Mouse (Mus musculus) G1E (cell line): Measurements from ENCODE around the gene Zfp280d. TPM values are rescaled to one million over a fixed set of nuclear protein-coding genes. Genes with fewer than 3 reads are reported as not detected.
"Not testable (repeated sequence)": the region's sequence is repeated elsewhere in the genome, so short reads cannot be mapped to it uniquely, and the experiment has no call there.

Source experiments
- ATAC-seq: 2 replicates; pipeline ENCODE4 v1.8.0; 2016; ENCODE audit warnings: mild to moderate bottlenecking; ENCODE audit not compliant: insufficient number of reproducible peaks, poor library complexity, low FRiP score, severe bottlenecking; ENCODE audit errors: extremely low read depth
- DNase-seq: peaks from one replicate; pipeline ENCODE4 v3.0.0; 2012; ENCODE audit warnings: low spot score
- H3K27me3 ChIP-seq: 2 replicates; pipeline ENCODE4 v1.6.1; 2012; ENCODE audit warnings: mild to moderate bottlenecking, low read length, inconsistent platforms; ENCODE audit not compliant: insufficient read depth
- H3K36me3 ChIP-seq: replicated peaks from 2 replicates; pipeline ENCODE3; 2012; ENCODE audit warnings: mild to moderate bottlenecking, inconsistent platforms
- H3K4me1 ChIP-seq: 2 replicates; pipeline ENCODE4 v1.6.1; 2012; ENCODE audit warnings: low read depth, low read length, inconsistent platforms, mixed read lengths; ENCODE audit not compliant: insufficient read depth
- H3K4me3 ChIP-seq: 2 replicates; pipeline ENCODE4 v1.5.1; 2012; ENCODE audit warnings: low read depth, mild to moderate bottlenecking, inconsistent platforms, low read length, moderate library complexity, mixed read lengths
- H3K9me3 ChIP-seq: replicated peaks from 2 replicates; pipeline ENCODE4 v1.6.1; 2012; ENCODE audit warnings: inconsistent platforms
- CTCF ChIP-seq: IDR thresholded peaks from 2 replicates; pipeline ENCODE4 v1.5.1; 2012; ENCODE audit warnings: low read depth, low read length, inconsistent platforms, mixed read lengths
- GATA1 ChIP-seq: IDR thresholded peaks from 2 replicates; pipeline ENCODE4 v1.6.1; 2012; ENCODE audit warnings: borderline replicate concordance, low read length, inconsistent platforms, mixed read lengths
- GATA2 ChIP-seq: IDR thresholded peaks from 2 replicates; pipeline ENCODE4 v1.6.1; 2012; ENCODE audit warnings: low read depth, low read length, inconsistent platforms, borderline replicate concordance
- POLR2AphosphoS5 ChIP-seq: IDR thresholded peaks from 2 replicates; pipeline ENCODE4 v1.6.1; 2012; ENCODE audit warnings: low read depth, low read length, inconsistent platforms; ENCODE audit not compliant: insufficient replicate concordance
- TAL1 ChIP-seq: conservative IDR thresholded peaks from 2 replicates; pipeline ENCODE4 v1.6.1; 2012; ENCODE audit warnings: low read depth, low read length, inconsistent platforms, mixed read lengths
- polyA plus RNA-seq: library from polyadenylated mRNA; stranded (reverse); fragments of >175 nt; gene quantifications from 2 replicates; pipeline ENCODE4 v1.2.3, GENCODE M21; 2012
- total RNA-seq, 2 experiments: library from RNA; stranded (forward) in 1 of 2; stranded (reverse) in 1 of 2; fragments of 200-1000 nt in 1 of 2; fragments of >200 nt in 1 of 2; fragmentation: Nextera tagmentation in 1 of 2; gene quantifications; 2 replicates each; pipeline ENCODE4 v1.2.3; 2014 to 2017

Gene Zfp280d
- total and polyA plus RNA-seq, 3 experiments = 5.2 to 217 (median 99.5) TPM

DNA sequence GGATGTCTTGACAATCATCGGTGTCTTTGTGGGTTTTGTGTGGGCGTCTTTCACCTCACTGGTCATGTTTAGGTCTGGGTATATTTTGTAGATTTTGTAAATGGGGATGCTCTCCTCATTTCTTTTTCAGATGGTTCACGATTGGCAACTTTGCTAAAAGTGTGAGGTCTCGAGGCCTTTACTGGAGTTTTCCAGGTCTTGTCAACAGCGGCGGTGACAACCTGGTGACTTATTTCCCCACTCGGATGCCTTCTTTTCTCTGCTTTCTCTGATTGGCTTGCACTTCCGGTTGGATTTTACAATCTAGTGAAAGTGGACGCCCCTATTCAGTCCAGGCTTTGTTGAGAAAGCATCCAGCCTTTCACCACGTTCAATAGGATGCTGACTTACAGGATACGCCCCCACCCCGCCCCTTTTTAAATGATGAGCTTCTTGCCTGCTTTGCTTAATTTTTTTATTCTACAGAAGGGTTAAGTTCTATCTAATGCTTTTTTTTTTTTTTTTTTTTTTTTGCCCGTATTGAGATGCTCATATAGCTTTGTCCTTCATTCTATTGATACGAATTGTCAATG is 114.9 kb downstream of the Zfp280d start:
- H3K36me3 ChIP-seq = no peaks in the 10 kb centered on the region
- no peak overlapping the region for H3K4me3 ChIP-seq
- peaks cover 27% of the 10 kb centered on the region for H3K27me3 ChIP-seq
- ATAC-seq = no peak
- H3K4me1 ChIP-seq = peaks cover 6% of the 10 kb centered on the region
- no peaks in the 10 kb centered on the region for H3K9me3 ChIP-seq
- TF ChIP-seq TAL1 (no peak), GATA2 (no peak), GATA1 (no peak), CTCF (no peak), POLR2AphosphoS5 (no peak)
- no peak for DNase-seq

DNA sequence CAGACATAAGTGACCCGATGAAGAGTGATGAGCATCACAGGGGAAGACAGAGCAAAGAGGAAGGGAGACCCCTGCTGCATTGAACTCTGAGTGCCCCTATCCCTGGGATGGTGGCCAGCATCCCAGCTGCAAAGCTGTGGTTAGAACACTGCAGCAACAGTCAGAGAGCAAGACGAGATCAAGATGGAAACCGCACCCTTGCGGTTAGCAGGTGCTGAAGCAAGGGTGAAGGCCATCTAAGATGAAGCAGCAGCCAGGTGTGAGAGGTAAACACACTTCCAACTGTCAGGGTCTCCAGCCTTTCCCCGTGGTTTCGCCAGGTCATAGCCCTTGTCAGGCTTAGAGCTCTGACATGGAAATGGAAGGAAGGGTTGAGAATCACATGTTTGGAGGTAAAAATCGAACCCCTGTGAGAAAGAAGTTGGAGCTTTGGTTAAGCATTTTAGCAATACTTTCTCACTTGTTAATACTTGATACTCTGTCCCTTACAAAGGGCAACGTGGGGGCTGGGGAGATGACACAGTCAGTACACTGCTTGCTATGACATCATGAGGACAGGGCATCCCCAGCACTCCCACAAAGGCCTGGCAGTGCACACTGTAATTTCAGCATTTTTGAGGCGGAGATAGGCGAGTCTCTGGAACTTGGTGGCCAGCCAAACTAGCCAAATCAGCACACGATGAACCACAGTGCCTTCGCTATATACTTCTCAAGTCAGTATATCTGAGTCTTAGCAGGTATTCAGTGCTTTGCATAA is 115.8 kb downstream of the Zfp280d start:
- peaks cover 24% of the 10 kb centered on the region for H3K27me3 ChIP-seq
- DNase-seq (no peak), ATAC-seq (no peak)
- no peak overlapping the region for H3K4me3 ChIP-seq
- H3K36me3 ChIP-seq = no peaks in the 10 kb centered on the region
- peaks cover 6% of the 10 kb centered on the region for H3K4me1 ChIP-seq
- H3K9me3 ChIP-seq = no peaks in the 10 kb centered on the region
- TF ChIP-seq CTCF (no peak), POLR2AphosphoS5 (no peak), GATA1 (no peak), TAL1 (no peak), GATA2 (no peak)

DNA sequence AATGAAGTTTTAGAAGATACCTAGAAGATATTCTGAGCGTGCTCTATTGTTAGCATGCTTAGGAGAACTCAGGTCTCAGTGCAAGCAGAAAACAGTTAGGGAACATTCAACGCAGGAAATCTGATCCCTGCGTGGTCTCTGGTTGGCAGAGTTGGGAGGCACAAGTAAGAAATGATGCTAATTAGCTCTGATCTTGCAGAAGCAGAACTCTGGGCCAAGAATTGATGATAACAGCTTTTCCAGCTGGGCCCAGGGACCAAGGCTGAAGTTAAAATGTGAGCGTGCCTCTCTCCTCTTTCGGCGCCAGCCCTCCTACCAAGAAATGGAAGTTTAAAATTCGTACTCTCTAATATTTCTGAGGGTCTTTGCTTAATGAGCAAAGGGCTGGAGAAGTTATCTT is 118.0 kb downstream of the Zfp280d start:
- H3K9me3 ChIP-seq = no peaks in the 10 kb centered on the region
- H3K4me3 ChIP-seq = no peak overlapping the region
- no peak for TF ChIP-seq GATA2
- no peak for TF ChIP-seq TAL1
- no peak for TF ChIP-seq POLR2AphosphoS5
- no peak for TF ChIP-seq GATA1
- no peak for TF ChIP-seq CTCF
- DNase-seq = no peak
- no peak for ATAC-seq
- peaks cover 24% of the 10 kb centered on the region for H3K27me3 ChIP-seq
- H3K36me3 ChIP-seq = no peaks in the 10 kb centered on the region
- peaks cover 15% of the 10 kb centered on the region for H3K4me1 ChIP-seq

DNA sequence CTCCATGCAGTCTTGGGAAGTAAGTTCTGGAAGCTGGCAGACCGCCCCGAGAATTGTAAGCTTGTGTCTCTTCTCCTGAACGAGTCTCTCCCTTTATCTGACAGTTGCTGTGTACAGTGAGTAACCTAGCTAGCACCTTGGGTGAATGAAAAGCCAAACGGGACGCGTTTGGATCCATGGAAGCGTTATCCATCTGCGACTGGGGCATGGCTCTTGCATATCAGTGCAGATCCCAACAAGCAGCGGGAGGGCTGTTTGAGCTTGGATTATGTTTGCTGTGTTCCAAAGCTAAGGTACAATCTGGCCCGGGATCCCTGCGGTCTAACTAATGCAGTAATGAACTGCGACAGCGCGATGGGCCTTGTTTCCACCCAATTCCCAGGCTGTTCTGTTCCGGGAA is 118.6 kb downstream of the Zfp280d start:
- Histone ChIP-seq H3K27me3 (peaks cover 24% of the 10 kb centered on the region), H3K4me1 (peaks cover 17% of the 10 kb centered on the region), H3K36me3 (no peaks in the 10 kb centered on the region), H3K9me3 (no peaks in the 10 kb centered on the region), H3K4me3 (no peak overlapping the region)
- TF ChIP-seq CTCF (no peak), POLR2AphosphoS5 (no peak), TAL1 (no peak), GATA2 (no peak), GATA1 (no peak)
- ATAC-seq (no peak), DNase-seq (no peak)

DNA sequence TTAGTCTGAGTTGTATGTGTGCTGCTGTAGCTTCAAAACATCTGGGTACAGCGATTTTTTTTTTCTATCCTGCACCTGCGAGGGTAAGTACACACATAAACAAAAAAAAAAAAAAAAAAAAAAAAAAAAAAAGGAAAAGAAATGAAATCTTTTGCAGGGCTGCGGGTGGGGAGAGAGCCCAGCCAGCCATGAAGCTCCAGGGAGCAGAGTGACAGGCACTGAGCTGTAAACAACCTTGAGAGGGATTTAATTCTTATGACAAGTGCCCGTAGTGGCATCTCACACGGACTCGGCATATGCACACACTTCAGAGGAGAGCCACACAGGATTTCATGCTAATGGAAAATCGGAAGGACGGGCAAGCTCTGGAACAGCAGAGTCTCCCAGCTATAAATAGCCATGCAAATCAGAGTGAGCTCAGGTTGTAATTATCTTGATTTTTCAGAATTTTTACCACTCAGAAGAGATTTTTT is 119.2 kb downstream of the Zfp280d start:
- Histone ChIP-seq H3K9me3 (no peaks in the 10 kb centered on the region; the same call in 1 of the 2 replicates), H3K27me3 (peaks cover 24% of the 10 kb centered on the region), H3K36me3 (no peaks in the 10 kb centered on the region), H3K4me3 (no peak overlapping the region), H3K4me1 (peaks cover 17% of the 10 kb centered on the region)
- DNase-seq = no peak
- no peak for TF ChIP-seq CTCF
- ATAC-seq = no peak

DNA sequence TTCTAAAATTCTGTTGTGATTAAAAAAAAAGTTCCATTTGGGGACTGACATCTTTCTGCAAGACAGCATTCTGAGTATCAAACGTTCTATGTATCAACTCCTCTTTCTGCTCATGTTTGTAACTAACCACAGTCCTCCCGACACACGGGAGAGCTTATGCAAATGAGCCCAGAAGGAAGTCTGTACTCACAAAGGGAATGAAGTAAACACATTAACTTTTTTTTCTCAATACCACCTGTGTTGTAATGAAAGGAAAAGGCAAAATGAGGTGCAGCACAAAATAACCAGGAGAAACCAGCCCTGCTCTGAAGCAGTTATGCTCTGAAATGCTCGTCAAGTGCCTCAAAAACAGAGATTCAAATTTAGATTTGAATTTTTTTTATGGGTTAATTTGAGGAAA is 125.5 kb downstream of the Zfp280d start:
- Histone ChIP-seq H3K27me3 (no peaks in the 10 kb centered on the region), H3K9me3 (no peaks in the 10 kb centered on the region; the same call in 1 of the 2 replicates), H3K4me3 (no peak overlapping the region; the same call in 1 of the 2 replicates), H3K36me3 (no peaks in the 10 kb centered on the region), H3K4me1 (peaks cover 46% of the 10 kb centered on the region)
- no peak for ATAC-seq
- TF ChIP-seq GATA1 (no peak), CTCF (no peak), GATA2 (no peak), POLR2AphosphoS5 (no peak), TAL1 (no peak)
- no peak for DNase-seq

DNA sequence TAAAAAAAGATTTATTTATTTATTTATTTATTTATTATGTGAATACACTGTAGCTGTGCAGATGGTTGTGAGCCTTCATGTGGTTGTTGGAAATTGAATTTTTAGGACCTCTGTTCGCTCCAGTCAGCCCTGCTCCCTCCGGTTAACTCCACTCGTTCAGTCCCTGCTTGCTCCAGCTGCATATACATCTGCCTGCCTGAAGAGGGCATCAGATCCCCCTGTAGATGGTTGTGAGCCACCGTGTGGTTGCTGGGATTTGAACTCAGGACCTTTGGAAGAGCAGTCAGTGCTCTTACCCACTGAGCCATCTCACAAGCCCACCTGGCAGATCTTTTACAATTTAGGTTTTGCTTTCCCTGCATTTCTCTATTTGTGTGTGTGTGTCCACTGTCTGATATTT is 127.1 kb downstream of the Zfp280d start:
- H3K9me3 ChIP-seq, DNase-seq, H3K27me3 ChIP-seq, H3K4me3 ChIP-seq, ATAC-seq, H3K36me3 ChIP-seq: not testable (repeated sequence)
- H3K4me1 ChIP-seq = peaks cover 60% of the 10 kb centered on the region
